Mouse (Mus musculus) CH12.LX (cell line): Measurements from ENCODE around the gene N4bp2l1. TPM values are rescaled to one million over a fixed set of nuclear protein-coding genes. Genes with fewer than 3 reads are reported as not detected.
"Not testable (repeated sequence)": the region's sequence is repeated elsewhere in the genome, so short reads cannot be mapped to it uniquely, and the experiment has no call there.

Experiments
- DNase-seq: peaks from one replicate; pipeline ENCODE4 v3.0.0-alpha.2; 2013; ENCODE audit errors: extremely low read depth
- H3K27ac ChIP-seq: 2 replicates; pipeline ENCODE4 v1.5.1; 2012; ENCODE audit warnings: low read depth, mild to moderate bottlenecking, control low read depth, moderate library complexity; ENCODE audit not compliant: insufficient read depth
- H3K27me3 ChIP-seq: replicated peaks from 2 replicates; pipeline ENCODE3; 2012; ENCODE audit warnings: inconsistent platforms
- H3K36me3 ChIP-seq, 2 experiments: replicated peaks in 1 of 2; 2 replicates each; pipeline versions ENCODE3 to v1.6.1; 2012; ENCODE audit warnings: inconsistent platforms in 1 of 2, low read length in 1 of 2, mild to moderate bottlenecking in 1 of 2, mixed read lengths in 1 of 2, moderate library complexity in 1 of 2; ENCODE audit not compliant: control insufficient read depth in 1 of 2, insufficient read depth in 1 of 2
- H3K4me1 ChIP-seq, 2 experiments: 2 replicates each; pipeline ENCODE4 v1.6.1; 2012; ENCODE audit warnings: inconsistent platforms in 1 of 2, moderate library complexity in 1 of 2; ENCODE audit not compliant: insufficient read depth in 2 of 2, control insufficient read depth in 1 of 2
- H3K4me2 ChIP-seq: 2 replicates; pipeline ENCODE4 v1.6.1; 2012; ENCODE audit warnings: low read depth, mild to moderate bottlenecking, control low read depth; ENCODE audit not compliant: poor library complexity, insufficient read depth, severe bottlenecking
- H3K4me3 ChIP-seq, 3 experiments: fragments of 150-350 bp in 1 of 3; sonication (generic) in 1 of 3; replicated peaks in 1 of 3; 2 replicates each; pipeline versions ENCODE3 to v1.5.1; 2011 to 2012; ENCODE audit warnings: low read depth in 2 of 3, low read length in 2 of 3, mild to moderate bottlenecking in 2 of 3, moderate library complexity in 2 of 3, control low read depth in 1 of 3, improper control_type of control experiment in 1 of 3, inconsistent platforms in 1 of 3, mixed read lengths in 1 of 3; ENCODE audit not compliant: poor library complexity in 1 of 3
- H3K79me2 ChIP-seq: replicated peaks from 2 replicates; pipeline ENCODE4 v1.6.1; 2012; ENCODE audit warnings: mild to moderate bottlenecking, moderate library complexity; ENCODE audit not compliant: control insufficient read depth, poor library complexity, insufficient read depth, severe bottlenecking; ENCODE audit errors: extremely low read depth
- H3K9ac ChIP-seq: 2 replicates; pipeline ENCODE4 v1.6.1; 2012; ENCODE audit warnings: low read depth, mild to moderate bottlenecking, control low read depth, moderate library complexity; ENCODE audit not compliant: insufficient read depth
- H3K9me3 ChIP-seq: replicated peaks from 2 replicates; pipeline ENCODE3; 2012; ENCODE audit warnings: low read length, inconsistent platforms, mixed read lengths
- CHD1 ChIP-seq: IDR thresholded peaks from 2 replicates; pipeline ENCODE4 v1.6.1; 2012; ENCODE audit warnings: low read depth, low read length, improper control_type of control experiment, inconsistent platforms
- CTCF ChIP-seq, 2 experiments: IDR thresholded peaks in 1 of 2; conservative IDR thresholded peaks in 1 of 2; 2 replicates each; pipeline ENCODE4 v1.5.1; 2011 to 2012; ENCODE audit warnings: low read depth in 2 of 2, low read length in 2 of 2, improper control_type of control experiment in 1 of 2, inconsistent platforms in 1 of 2, mild to moderate bottlenecking in 1 of 2, moderate library complexity in 1 of 2
- ELF1 ChIP-seq: IDR thresholded peaks from 2 replicates; pipeline ENCODE4 v1.6.1; 2014; ENCODE audit warnings: low read depth, mild to moderate bottlenecking, inconsistent platforms, low read length, improper control_type of control experiment
- ETS1 ChIP-seq: conservative IDR thresholded peaks from 2 replicates; pipeline ENCODE4 v1.6.1; 2012; ENCODE audit warnings: low read depth, mild to moderate bottlenecking, inconsistent platforms, low read length, improper control_type of control experiment, moderate library complexity
- GABPA ChIP-seq: IDR thresholded peaks from 2 replicates; pipeline ENCODE4 v1.6.1; 2012; ENCODE audit warnings: low read depth, low read length, improper control_type of control experiment, inconsistent platforms; ENCODE audit not compliant: insufficient replicate concordance
- HCFC1 ChIP-seq: IDR thresholded peaks from 2 replicates; pipeline ENCODE4 v1.6.1; 2012; ENCODE audit warnings: low read depth, mild to moderate bottlenecking, inconsistent platforms, low read length, improper control_type of control experiment
- JUND ChIP-seq: conservative IDR thresholded peaks from 2 replicates; pipeline ENCODE4 v1.6.1; 2011; ENCODE audit warnings: low read depth, low read length, improper control_type of control experiment
- KAT2A ChIP-seq: IDR thresholded peaks from 2 replicates; pipeline ENCODE4 v1.6.1; 2012; ENCODE audit warnings: low read length, improper control_type of control experiment, inconsistent platforms; ENCODE audit not compliant: insufficient replicate concordance
- MAX ChIP-seq: IDR thresholded peaks from 2 replicates; pipeline ENCODE4 v1.6.1; 2011; ENCODE audit warnings: low read length, improper control_type of control experiment
- MXI1 ChIP-seq: IDR thresholded peaks from 2 replicates; pipeline ENCODE4 v1.6.1; 2011; ENCODE audit warnings: mild to moderate bottlenecking, low read depth, low read length, improper control_type of control experiment
- MYC ChIP-seq: IDR thresholded peaks from 2 replicates; pipeline ENCODE4 v1.6.1; 2011; ENCODE audit warnings: low read depth, mild to moderate bottlenecking, improper control_type of control experiment, low read length
- NELFE ChIP-seq: IDR thresholded peaks from 2 replicates; pipeline ENCODE4 v1.6.1; 2011; ENCODE audit warnings: low read depth, low read length, improper control_type of control experiment
- NRF1 ChIP-seq: IDR thresholded peaks from 2 replicates; pipeline ENCODE4 v1.6.1; 2014; ENCODE audit warnings: low read depth, mild to moderate bottlenecking, inconsistent platforms, low read length, improper control_type of control experiment, moderate library complexity
- PAX5 ChIP-seq: IDR thresholded peaks from 2 replicates; pipeline ENCODE4 v1.6.1; 2012; ENCODE audit warnings: low read length, inconsistent platforms, mixed read lengths
- POLR2A ChIP-seq: IDR thresholded peaks from 2 replicates; pipeline ENCODE4 v1.6.1; 2011; ENCODE audit warnings: low read depth, mild to moderate bottlenecking, improper control_type of control experiment, low read length
- RCOR1 ChIP-seq: conservative IDR thresholded peaks from 2 replicates; pipeline ENCODE4 v1.6.1; 2012; ENCODE audit warnings: low read depth, mild to moderate bottlenecking, inconsistent platforms, low read length, improper control_type of control experiment
- SMC3 ChIP-seq: IDR thresholded peaks from 2 replicates; pipeline ENCODE4 v1.6.1; 2011; ENCODE audit warnings: low read depth, low read length, improper control_type of control experiment
- TBP ChIP-seq: conservative IDR thresholded peaks from 2 replicates; pipeline ENCODE4 v1.6.1; 2011; ENCODE audit warnings: low read depth, low read length, improper control_type of control experiment
- TCF12 ChIP-seq: IDR thresholded peaks from 2 replicates; pipeline ENCODE4 v1.6.1; 2014; ENCODE audit warnings: low read depth, mild to moderate bottlenecking, inconsistent platforms, low read length, improper control_type of control experiment
- USF1 ChIP-seq: IDR thresholded peaks from 2 replicates; pipeline ENCODE4 v1.6.1; 2014; ENCODE audit warnings: low read depth, mild to moderate bottlenecking, inconsistent platforms, low read length, improper control_type of control experiment
- ZKSCAN1 ChIP-seq: IDR thresholded peaks from 2 replicates; pipeline ENCODE4 v1.6.1; 2012; ENCODE audit warnings: low read depth, inconsistent platforms, low read length, improper control_type of control experiment, borderline replicate concordance
- ZMIZ1 ChIP-seq: IDR thresholded peaks from 2 replicates; pipeline ENCODE4 v1.6.1; 2012; ENCODE audit warnings: low read depth, mild to moderate bottlenecking, inconsistent platforms, low read length, improper control_type of control experiment
- ZNF384 ChIP-seq: IDR thresholded peaks from 2 replicates; pipeline ENCODE4 v1.6.1; 2012; ENCODE audit warnings: low read depth, low read length, improper control_type of control experiment, inconsistent platforms
- dilution Hi-C: fragments of 300-500 bp; cut with MboI; formaldehyde crosslinking; loops from 2 replicates; pipeline ENCODE4 v1.14.3; 2020; ENCODE audit warnings: low sequenced_read_pairs; ENCODE audit not compliant: extremely low pct_unique_long_range_greater_than_20kb, extremely low pct_ligation_motif_present
- in situ Hi-C: fragments of 300-500 bp; cut with MboI; formaldehyde crosslinking; loops from 3 replicates; pipeline ENCODE4 v1.14.3; 2019; ENCODE audit warnings: low sequenced_read_pairs, low pct_ligation_motif_present, low pct_unique_long_range_greater_than_20kb, mixed read lengths
- polyA plus RNA-seq: library from polyadenylated mRNA; unstranded; fragments of >175 nt; gene quantifications from 2 replicates; pipeline ENCODE4 v1.2.1, GENCODE M21; 2012; ENCODE audit warnings: low read depth; ENCODE audit not compliant: insufficient read length
- total RNA-seq, 2 experiments: library from RNA; depleted of rRNA; stranded (reverse); fragments of 300-350 nt in 1 of 2; fragments of >200 nt in 1 of 2; gene quantifications; 2 replicates each; pipeline ENCODE4 v1.2.3; 2012 to 2014

N4bp2l1 gene
- total and polyA plus RNA-seq, 3 experiments, result 9.5 to 18.6 (median 10.2) TPM

DNA sequence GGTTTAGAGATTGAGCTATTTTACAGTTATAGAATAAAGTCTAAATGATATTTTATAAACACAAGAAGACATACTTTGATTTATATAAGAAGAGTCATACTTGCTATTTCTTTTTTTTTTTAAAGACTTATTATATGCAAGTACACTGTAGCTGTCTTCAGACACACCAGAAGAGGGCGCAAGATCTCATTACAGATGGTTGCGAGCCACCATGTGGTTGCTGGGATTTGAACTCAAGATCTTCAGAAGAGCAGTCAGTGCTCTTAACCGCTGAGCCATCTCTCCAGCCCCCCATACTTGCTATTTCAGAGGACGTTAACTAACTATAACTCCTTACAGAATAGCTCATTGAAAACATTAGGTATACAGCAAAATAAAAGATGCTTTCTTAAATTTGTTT is 46.4 kb upstream of the N4bp2l1 start:
- H3K9me3 ChIP-seq, dilution Hi-C loops, H3K27me3 ChIP-seq, H3K9ac ChIP-seq, H3K4me2 ChIP-seq, H3K4me3 ChIP-seq, H3K4me1 ChIP-seq, DNase-seq, H3K27ac ChIP-seq: not testable (repeated sequence)
- TF ChIP-seq ZNF384, result 0 out of 2 replicates have a peak, but pooled peaks have one; percentile 9
- peak in 1 of 2 experiments; percentile 12; a peak in 1 of 4 replicates for TF ChIP-seq CTCF (conservative IDR thresholded peaks at IDR 0.05 in 1 of 2, IDR thresholded peaks at IDR 0.05 in 1 of 2; ENCODE audit: low read depth in 2 of 2, low read length in 2 of 2)
- in situ Hi-C loops, result loop anchor here (10.0 kb wide), 1 partner anchor 109 kb away; no protein-coding TSS in a partner anchor
- H3K36me3 ChIP-seq, result peaks cover 19 to 65% of the 10 kb centered on the region in 2 experiments
- peaks cover 21% of the 10 kb centered on the region for H3K79me2 ChIP-seq

DNA sequence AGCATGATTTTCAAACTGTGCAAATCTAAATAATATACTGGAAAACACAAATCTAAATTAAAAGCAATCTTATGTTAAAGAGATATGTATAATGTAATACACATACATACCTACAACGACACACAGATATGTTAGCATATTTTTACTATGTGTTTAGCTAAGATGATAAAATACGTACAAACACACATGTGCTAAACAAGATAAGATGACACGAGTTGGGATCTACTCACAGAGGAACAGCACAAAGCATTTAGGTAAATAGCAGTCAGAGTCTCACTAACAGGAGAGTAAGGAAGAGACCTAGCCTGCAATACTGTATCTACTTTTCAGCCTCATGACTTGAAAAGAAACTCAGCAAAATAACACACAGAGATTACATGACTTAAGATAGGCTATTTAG is 44.5 kb upstream of the N4bp2l1 start:
- H3K4me1 ChIP-seq, result no peaks in the 10 kb centered on the region
- DNase-seq, result no peak
- TF ChIP-seq MYC, result no peak
- TF ChIP-seq POLR2A, result no peak
- TF ChIP-seq TBP, result no peak
- no peak for TF ChIP-seq ELF1
- TF ChIP-seq TCF12, result no peak
- no peak for TF ChIP-seq CTCF (conservative IDR thresholded peaks at IDR 0.05 in 1 of 2, IDR thresholded peaks at IDR 0.05 in 1 of 2; ENCODE audit: low read depth in 2 of 2, low read length in 2 of 2)
- no peak for TF ChIP-seq MAX
- TF ChIP-seq NELFE, result no peak
- no peak for TF ChIP-seq CHD1
- TF ChIP-seq PAX5, result no peak
- H3K27ac ChIP-seq, result no peak overlapping the region
- dilution Hi-C loops, result no loop called here
- no peak overlapping the region for H3K4me3 ChIP-seq
- in situ Hi-C loops, result loop anchor here (10.0 kb wide), 1 partner anchor 107 kb away; no protein-coding TSS in a partner anchor
- no peak overlapping the region for H3K4me2 ChIP-seq
- peaks cover 23 to 69% of the 10 kb centered on the region in 2 experiments for H3K36me3 ChIP-seq
- peaks cover 14% of the 10 kb centered on the region for H3K79me2 ChIP-seq
- no peak overlapping the region for H3K9ac ChIP-seq
- H3K27me3 ChIP-seq, result no peaks in the 10 kb centered on the region
- H3K9me3 ChIP-seq, result no peaks in the 10 kb centered on the region

DNA sequence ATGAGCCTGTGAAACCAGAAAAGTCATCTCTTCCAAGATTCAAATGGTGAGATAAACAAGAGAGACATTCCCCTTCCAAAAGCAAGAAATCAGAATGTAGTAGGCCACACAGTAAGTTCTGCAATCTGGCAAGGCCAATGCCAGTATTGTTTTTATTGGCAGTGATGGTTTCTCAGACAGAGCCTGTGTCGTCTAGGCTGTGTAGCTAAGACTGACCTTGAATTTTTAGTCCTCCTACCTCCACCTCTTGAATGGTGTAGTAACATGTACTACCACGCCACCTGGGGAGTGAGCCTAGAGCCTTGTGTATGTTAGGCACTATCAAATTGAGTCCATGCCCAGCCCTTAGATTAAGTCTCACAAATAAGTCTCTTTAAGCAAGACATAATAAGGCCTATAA is 32.7 kb upstream of the N4bp2l1 start:
- dilution Hi-C loops, result no loop called here
- H3K4me2 ChIP-seq, result no peak overlapping the region
- H3K27ac ChIP-seq, result no peak overlapping the region
- H3K9ac ChIP-seq, result no peak overlapping the region
- 0 out of 2 replicates have a peak, but pooled peaks cover 2% of the 10 kb centered on the region for H3K79me2 ChIP-seq
- TF ChIP-seq POLR2A (no peak), KAT2A (no peak), ETS1 (no peak), NRF1 (no peak), SMC3 (no peak), USF1 (no peak), GABPA (no peak), MYC (no peak), JUND (no peak), TBP (no peak), RCOR1 (no peak), ZKSCAN1 (no peak), ZNF384 (no peak), CHD1 (no peak), NELFE (no peak), MXI1 (no peak), PAX5 (no peak), ZMIZ1 (no peak), HCFC1 (no peak)
- TF ChIP-seq, all 38 proteins: peak for 0
- in situ Hi-C loops, result no loop called here
- H3K36me3 ChIP-seq, result peaks cover 10 to 49% of the 10 kb centered on the region in 2 experiments
- no peaks in the 10 kb centered on the region for H3K27me3 ChIP-seq
- H3K9me3 ChIP-seq, result no peaks in the 10 kb centered on the region
- H3K4me3 ChIP-seq, result no peak overlapping the region
- no peak for DNase-seq
- peaks cover 0 to 11% of the 10 kb centered on the region in 2 experiments; a peak in 1 of 4 replicates for H3K4me1 ChIP-seq
